Mouse (Mus musculus): ENCODE data around the gene Sec14l5. TPM values are rescaled to one million over a fixed set of nuclear protein-coding genes. Genes with fewer than 3 reads are reported as not detected.
"Not testable (repeated sequence)": the region's sequence is repeated elsewhere in the genome, so short reads cannot be mapped to it uniquely, and the experiment has no call there.

Sec14l5 gene
- polyA plus RNA-seq, 2 experiments: 0.01 TPM; not detected in 1

- TF ChIP-seq CTCF (IDR thresholded peaks at IDR 0.05; ENCODE audit: low read depth) (no peak), EP300 (IDR thresholded peaks at IDR 0.05; ENCODE audit: low read depth) (no peak)
- Histone ChIP-seq H3K4me2 (ENCODE audit: low read depth) (no peak overlapping the region), H3K27ac (no peak overlapping the region), H3K4me1 (replicated peaks; ENCODE audit: control insufficient read depth in 2 of 2, insufficient read depth in 2 of 2, low read length in 1 of 2) (no peaks in the 10 kb centered on the region), H3K4me3 (ENCODE audit: insufficient read depth in 1 of 2, low read depth in 2 of 2, low read length in 2 of 2) (no peak overlapping the region), H3K9ac (replicated peaks) (no peak overlapping the region), H3K9me3 (ENCODE audit: control insufficient read depth, low read length) (no peaks in the 10 kb centered on the region), H3K36me3 (replicated peaks; ENCODE audit: control insufficient read depth, insufficient read depth, low read depth) (no peaks in the 10 kb centered on the region), H3K27me3 (ENCODE audit: control insufficient read depth, insufficient read depth, low read length) (no peaks in the 10 kb centered on the region)
- no peak for DNase-seq (ENCODE audit: low read depth in 3 of 3, low spot score in 3 of 3)
- ATAC-seq (ENCODE audit: insufficient read depth): no peak
- WGBS (ENCODE audit: insufficient replicate concordance): 43% methylated on average over 6 of the region's 6 CpGs
Observed at GRCm38 (mm10) chr16:5216686-5217085, 69.8 kb downstream of the Sec14l5 start.

GRCm38 (mm10) chr16:5217341-5218133, 70.6 kb downstream of the Sec14l5 start:
- DNase-seq (ENCODE audit: low read depth in 3 of 3, low spot score in 3 of 3) (no peak), ATAC-seq (ENCODE audit: insufficient read depth) (no peak)
- no peak overlapping the region for H3K27ac ChIP-seq
- H3K4me2 ChIP-seq (ENCODE audit: low read depth): no peak overlapping the region
- no peaks in the 10 kb centered on the region for H3K27me3 ChIP-seq (ENCODE audit: control insufficient read depth, insufficient read depth, low read length)
- H3K9ac ChIP-seq (replicated peaks): no peak overlapping the region
- TF ChIP-seq EP300 (IDR thresholded peaks at IDR 0.05; ENCODE audit: low read depth) (no peak), CTCF (IDR thresholded peaks at IDR 0.05; ENCODE audit: low read depth) (no peak)
- no peaks in the 10 kb centered on the region for H3K9me3 ChIP-seq (ENCODE audit: control insufficient read depth, low read length)
- H3K4me3 ChIP-seq (ENCODE audit: insufficient read depth in 1 of 2, low read depth in 2 of 2, low read length in 2 of 2): no peak overlapping the region
- WGBS (ENCODE audit: insufficient replicate concordance): 55% methylated on average over 5 of the region's 5 CpGs
- H3K4me1 ChIP-seq (replicated peaks; ENCODE audit: control insufficient read depth in 2 of 2, insufficient read depth in 2 of 2, low read length in 1 of 2): no peaks in the 10 kb centered on the region
- H3K36me3 ChIP-seq (replicated peaks; ENCODE audit: control insufficient read depth, insufficient read depth, low read depth): no peaks in the 10 kb centered on the region

GRCm38 (mm10) chr16:5221403-5221802, 74.5 kb downstream of the Sec14l5 start:
- no peak overlapping the region for H3K4me3 ChIP-seq (ENCODE audit: insufficient read depth in 1 of 2, low read depth in 2 of 2, low read length in 2 of 2)
- TF ChIP-seq EP300 (IDR thresholded peaks at IDR 0.05; ENCODE audit: low read depth): no peak
- no peak for TF ChIP-seq CTCF (IDR thresholded peaks at IDR 0.05; ENCODE audit: low read depth)
- no peak for ATAC-seq (ENCODE audit: insufficient read depth)
- H3K4me1 ChIP-seq (replicated peaks; ENCODE audit: control insufficient read depth in 2 of 2, insufficient read depth in 2 of 2, low read length in 1 of 2): no peaks in the 10 kb centered on the region
- DNase-seq (ENCODE audit: low read depth in 3 of 3, low spot score in 3 of 3): no peak
- H3K9ac ChIP-seq (replicated peaks): no peak overlapping the region
- no peaks in the 10 kb centered on the region for H3K36me3 ChIP-seq (replicated peaks; ENCODE audit: control insufficient read depth, insufficient read depth, low read depth)
- H3K27me3 ChIP-seq (ENCODE audit: control insufficient read depth, insufficient read depth, low read length): no peaks in the 10 kb centered on the region
- no peak overlapping the region for H3K4me2 ChIP-seq (ENCODE audit: low read depth)
- H3K27ac ChIP-seq: no peak overlapping the region
- H3K9me3 ChIP-seq (ENCODE audit: control insufficient read depth, low read length): no peaks in the 10 kb centered on the region
- WGBS (ENCODE audit: insufficient replicate concordance): 62% methylated on average over 4 of the region's 4 CpGs

- Histone ChIP-seq H3K9me3 (ENCODE audit: control insufficient read depth, low read length) (no peaks in the 10 kb centered on the region), H3K27me3 (ENCODE audit: control insufficient read depth, insufficient read depth, low read length) (no peaks in the 10 kb centered on the region), H3K4me3 (ENCODE audit: insufficient read depth in 1 of 2, low read depth in 2 of 2, low read length in 2 of 2) (no peak within 1 kb of the TSS), H3K9ac (replicated peaks) (no peak within 1 kb of the TSS), H3K27ac (no peak within 1 kb of the TSS), H3K36me3 (replicated peaks; ENCODE audit: control insufficient read depth, insufficient read depth, low read depth) (no peaks in the 10 kb centered on the region), H3K4me1 (replicated peaks; ENCODE audit: control insufficient read depth in 2 of 2, insufficient read depth in 2 of 2, low read length in 1 of 2) (no peaks in the 10 kb centered on the region), H3K4me2 (ENCODE audit: low read depth) (no peak within 1 kb of the TSS)
- TF ChIP-seq CTCF (IDR thresholded peaks at IDR 0.05; ENCODE audit: low read depth) (no peak), EP300 (IDR thresholded peaks at IDR 0.05; ENCODE audit: low read depth) (no peak)
- DNase-seq (ENCODE audit: low read depth in 3 of 3, low spot score in 3 of 3) (no peak), ATAC-seq (ENCODE audit: insufficient read depth) (no peak)
- WGBS (ENCODE audit: insufficient replicate concordance): 50% methylated on average over 6 of the region's 6 CpGs
Observed at GRCm38 (mm10) chr16:5222140-5222539, 75.2 kb downstream of the Sec14l5 start, which contains the start of gene AU021092. TSS of gene AU021092 (minus strand) at chr16:5222299.

GRCm38 (mm10) chr16:5226534-5226933, 79.6 kb downstream of the Sec14l5 start:
- H3K27ac ChIP-seq; H3K9ac ChIP-seq (replicated peaks); H3K4me1 ChIP-seq (replicated peaks; ENCODE audit: control insufficient read depth in 2 of 2, insufficient read depth in 2 of 2, low read length in 1 of 2); H3K27me3 ChIP-seq (ENCODE audit: control insufficient read depth, insufficient read depth, low read length); DNase-seq (ENCODE audit: low read depth in 3 of 3, low spot score in 3 of 3); H3K9me3 ChIP-seq (ENCODE audit: control insufficient read depth, low read length); ATAC-seq (ENCODE audit: insufficient read depth); H3K4me2 ChIP-seq (ENCODE audit: low read depth); H3K4me3 ChIP-seq (ENCODE audit: insufficient read depth in 1 of 2, low read depth in 2 of 2, low read length in 2 of 2); H3K36me3 ChIP-seq (replicated peaks; ENCODE audit: control insufficient read depth, insufficient read depth, low read depth): not testable (repeated sequence)
- WGBS (ENCODE audit: insufficient replicate concordance): 13% methylated on average over 1 of the region's 1 CpGs

- DNase-seq (ENCODE audit: low read depth in 3 of 3, low spot score in 3 of 3); H3K27ac ChIP-seq; H3K9ac ChIP-seq (replicated peaks); ATAC-seq (ENCODE audit: insufficient read depth); H3K36me3 ChIP-seq (replicated peaks; ENCODE audit: control insufficient read depth, insufficient read depth, low read depth); H3K9me3 ChIP-seq (ENCODE audit: control insufficient read depth, low read length); H3K27me3 ChIP-seq (ENCODE audit: control insufficient read depth, insufficient read depth, low read length); H3K4me3 ChIP-seq (ENCODE audit: insufficient read depth in 1 of 2, low read depth in 2 of 2, low read length in 2 of 2); H3K4me2 ChIP-seq (ENCODE audit: low read depth); H3K4me1 ChIP-seq (replicated peaks; ENCODE audit: control insufficient read depth in 2 of 2, insufficient read depth in 2 of 2, low read length in 1 of 2): not testable (repeated sequence)
- whole genome bisulfite sequencing (ENCODE audit: insufficient replicate concordance): 73% methylated on average over 19 of the region's 19 CpGs
Observed at GRCm38 (mm10) chr16:5227501-5227900, 80.6 kb downstream of the Sec14l5 start.

GRCm38 (mm10) chr16:5228103-5228502, 81.2 kb downstream of the Sec14l5 start:
- H3K4me3 ChIP-seq (ENCODE audit: insufficient read depth in 1 of 2, low read depth in 2 of 2, low read length in 2 of 2); H3K4me2 ChIP-seq (ENCODE audit: low read depth); H3K27ac ChIP-seq; H3K27me3 ChIP-seq (ENCODE audit: control insufficient read depth, insufficient read depth, low read length); H3K4me1 ChIP-seq (replicated peaks; ENCODE audit: control insufficient read depth in 2 of 2, insufficient read depth in 2 of 2, low read length in 1 of 2); H3K9ac ChIP-seq (replicated peaks); ATAC-seq (ENCODE audit: insufficient read depth); H3K9me3 ChIP-seq (ENCODE audit: control insufficient read depth, low read length); DNase-seq (ENCODE audit: low read depth in 3 of 3, low spot score in 3 of 3); H3K36me3 ChIP-seq (replicated peaks; ENCODE audit: control insufficient read depth, insufficient read depth, low read depth): not testable (repeated sequence)
- 54% methylated on average over 3 of the region's 3 CpGs for WGBS (ENCODE audit: insufficient replicate concordance)

Measured in liver, embryonic 14.5 days (tissue).